In genomic region chr7:55935025-55935424, GRCm38 (mm10) we compare ENCODE assay signal across 13 mouse cellular contexts.
"Had no signal": no experiment of that assay in that cellular context is flagged by ENCODE, and none has a peak within 500 bp of the region (broad histone marks: within the 10 kb centered on the region; RNA-seq: fewer than 3 reads in every experiment).

No protein-coding gene starts in this region.

- H3K9ac ChIP-seq: limb, embryonic 15.5 days; midbrain, embryonic 12.5 days; neural tube, embryonic 13.5 days had no signal

- DNase-seq: kidney, adult 18-20 months; kidney, postnatal 10 days; kidney, postnatal 4 days; lung, adult 18-20 months; retina, postnatal 1 day; right cerebral cortex, postnatal 4 days; spleen, adult 18-20 months; thymus, adult 2 months; thymus, postnatal 25 days had no signal

- ATAC-seq: midbrain, embryonic 16.5 days had no signal

- H3K4me2 ChIP-seq: limb, embryonic 15.5 days; midbrain, embryonic 12.5 days; neural tube, embryonic 13.5 days had no signal

- H3K27me3 ChIP-seq: limb, embryonic 15.5 days; midbrain, embryonic 12.5 days; neural tube, embryonic 13.5 days had no signal

- H3K27ac ChIP-seq: limb, embryonic 15.5 days; midbrain, embryonic 12.5 days; neural tube, embryonic 13.5 days had no signal

- H3K9me3 ChIP-seq: limb, embryonic 15.5 days; midbrain, embryonic 12.5 days; neural tube, embryonic 13.5 days had no signal

- H3K4me1 ChIP-seq: limb, embryonic 15.5 days; midbrain, embryonic 12.5 days; neural tube, embryonic 13.5 days had no signal

- H3K4me3 ChIP-seq: limb, embryonic 15.5 days; midbrain, embryonic 12.5 days; neural tube, embryonic 13.5 days had no signal
